Mouse (Mus musculus) left cerebral cortex, postnatal 36 days (tissue): ENCODE results near the gene Tnk1. TPM values are rescaled to one million over a fixed set of nuclear protein-coding genes. Genes with fewer than 3 reads are reported as not detected.

Experiments
- DNase-seq, 2 experiments: peaks; one replicate each; pipeline ENCODE4 v3.0.0; 2021 to 2022; ENCODE audit warnings: low spot score in 2 of 2, mixed read lengths in 1 of 2
- intact Hi-C: fragments of 180-260 bp; cut with DNase I; formaldehyde crosslinking; loops from one replicate; pipeline ENCODE4 v1.15.1; 2025
- microRNA-seq: library from miRNA; unstranded; fragments of <30 nt; microRNA quantifications from one replicate; pipeline ENCODE4 v1.2.0, GENCODE M21; 2022
- total RNA-seq, 2 experiments: library from RNA; stranded (reverse); gene quantifications; 2 replicates each; pipeline ENCODE4 v1.2.3; 2021

Gene Tnk1
- total RNA-seq, 2 experiments from 2014 or later = not detected

DNA sequence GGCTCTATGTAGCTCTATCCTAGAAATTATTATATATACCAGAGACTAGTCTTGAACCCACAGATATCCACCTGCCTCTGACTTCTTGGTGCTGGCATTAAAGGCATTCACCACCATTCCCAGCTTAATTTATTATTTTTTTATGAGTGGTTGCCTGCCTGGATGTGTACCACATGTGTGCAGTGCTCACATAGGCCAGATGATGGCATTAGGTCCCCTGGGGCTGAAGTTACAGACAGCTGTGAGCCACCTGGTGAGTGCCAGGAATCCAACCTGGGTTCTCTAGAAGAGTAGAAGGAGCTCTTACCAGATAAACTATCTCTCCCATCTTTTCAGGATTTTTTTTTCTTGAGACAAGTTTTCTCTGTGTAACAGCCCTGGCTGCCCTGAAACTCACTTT is 48.2 kb downstream of the Tnk1 start:
- DNase-seq = no peak
- intact Hi-C loops = no loop called here

DNA sequence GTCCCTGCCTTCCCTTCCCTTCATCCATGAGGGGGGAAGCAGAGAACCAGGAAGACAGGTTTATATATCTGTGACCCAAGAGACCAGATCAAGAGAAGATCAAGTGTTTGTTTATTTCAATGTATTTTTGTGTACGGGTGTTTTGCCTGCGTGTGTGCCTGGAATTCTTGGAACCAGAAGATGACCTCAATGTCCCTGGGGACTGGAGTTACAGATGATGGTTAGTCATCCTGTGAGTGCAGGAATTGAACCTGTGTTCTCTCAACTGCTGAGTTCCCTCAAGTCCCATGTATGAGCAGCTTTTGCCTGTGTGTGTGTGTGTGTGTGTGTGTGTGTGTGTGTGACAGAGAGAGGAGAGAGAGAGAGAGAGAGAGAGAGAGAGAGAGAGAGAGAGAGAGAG is 50.9 kb downstream of the Tnk1 start:
- DNase-seq = no peak
- intact Hi-C loops = no loop called here

- intact Hi-C loops = no loop called here
- DNase-seq = no peak
Observed at GRCm38 (mm10) chr11:69806378-69806777, 52.2 kb downstream of the Tnk1 start.

- DNase-seq = no peak
- intact Hi-C loops = loop anchor here (5.0 kb wide), 1 partner anchor 72 kb away; the partner anchor contains the start of gene Tmem95
Observed at GRCm38 (mm10) chr11:69804972-69805909, 53.3 kb downstream of the Tnk1 start, which contains the start of gene Tmem102. TSS of gene Tmem102 (minus strand) at chr11:69805624.

DNA sequence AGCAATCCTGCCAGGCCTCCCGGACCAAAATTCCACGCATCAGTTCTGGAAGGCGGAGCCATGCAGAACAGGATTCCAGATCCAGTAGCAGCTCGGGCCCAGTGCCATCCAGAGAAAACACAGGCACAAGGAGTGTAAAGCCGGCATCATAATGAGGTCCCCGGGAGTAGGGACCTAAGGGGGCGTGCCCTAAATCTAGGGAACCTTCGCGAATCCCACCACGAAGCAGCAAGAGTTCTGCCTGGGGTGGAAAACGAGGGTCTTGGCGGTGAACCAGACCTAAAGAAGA is 53.9 kb downstream of the Tnk1 start:
- no peak for DNase-seq
- intact Hi-C loops = loop anchor here (5.0 kb wide), 1 partner anchor 73 kb away; the partner anchor contains the start of gene Tmem95

- DNase-seq = peak; percentile 71
- intact Hi-C loops = loop anchor here (1.0 to 5.0 kb wide), 3 partner anchors 33 to 73 kb away; partner anchors contain the start of genes Nlgn2 and Tmem95
Observed at GRCm38 (mm10) chr11:69803786-69804651, 54.5 kb downstream of the Tnk1 start.

DNA sequence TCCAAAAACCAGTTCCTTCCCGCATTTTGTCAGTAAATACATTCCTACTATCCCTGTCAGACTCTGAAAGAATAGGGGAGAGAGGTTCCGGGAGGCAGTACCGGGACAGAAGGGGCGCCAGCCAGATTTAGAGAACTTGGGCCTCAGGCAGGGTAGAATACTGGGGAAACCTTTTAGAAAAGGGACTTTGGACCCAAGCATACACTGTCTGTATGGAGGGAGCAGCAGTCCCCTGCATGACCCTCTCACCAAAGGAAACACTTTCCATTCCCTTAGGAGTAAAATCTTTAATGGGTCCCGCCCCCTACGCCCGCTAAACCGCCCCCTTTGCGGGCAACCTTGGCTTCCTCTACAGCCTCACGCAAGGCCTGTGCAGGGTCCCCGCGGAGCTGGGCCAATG is 55.2 kb downstream of the Tnk1 start:
- no peak for DNase-seq
- intact Hi-C loops = loop anchor here (1.0 to 5.0 kb wide), 3 partner anchors 33 to 74 kb away; partner anchors contain the start of genes Nlgn2 and Tmem95

- DNase-seq = peak; percentile 72 to 73
- intact Hi-C loops = loop anchor here (1.0 to 5.0 kb wide), 3 partner anchors 34 to 75 kb away; partner anchors contain the start of genes Nlgn2 and Tmem95
Observed at GRCm38 (mm10) chr11:69802648-69803105, 55.9 kb downstream of the Tnk1 start.

DNA sequence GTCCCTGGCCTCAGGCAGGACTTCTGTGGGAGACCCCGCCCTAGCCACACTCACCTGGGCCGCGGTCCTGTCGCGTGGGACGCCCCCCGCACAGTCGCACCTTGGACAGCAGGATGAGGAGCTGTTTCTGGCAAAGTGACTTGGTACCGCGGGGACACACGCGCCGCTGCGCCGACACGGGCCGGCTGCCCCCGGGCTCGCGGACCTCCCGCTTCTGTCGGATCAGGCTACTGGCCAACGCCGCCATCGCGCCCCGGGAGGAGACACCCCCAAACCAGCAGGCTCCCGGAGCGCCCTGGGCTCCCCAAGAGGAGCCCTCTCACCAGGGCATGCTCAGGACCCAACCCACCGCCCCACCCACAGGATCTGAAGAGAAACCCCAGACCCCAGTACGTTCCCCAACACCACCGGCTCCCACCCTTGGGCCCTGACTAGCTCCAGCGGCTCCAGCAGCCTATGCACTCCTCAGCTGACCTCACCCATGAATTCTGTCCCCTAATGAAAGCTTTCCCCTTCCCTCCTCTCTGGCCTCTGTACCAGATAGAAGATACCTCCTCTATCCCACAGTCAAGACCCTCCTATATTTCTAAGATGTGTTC is 57.1 kb downstream of the Tnk1 start, which contains the start of gene Fgf11:
Fgf11 (minus strand) TSS at position 479 of the 599 bp plus-strand sequence.
- intact Hi-C loops = loop anchor here (5.0 kb wide), 1 partner anchor 76 kb away; the partner anchor contains the start of gene Tmem95
- no peak for DNase-seq

Small RNAs within 50 kb of the gene (microRNA-seq; reads per million reads assigned to microRNA genes)
- gene Mir6924 = not detected

Other genes with a start within 250 kb of the Tnk1 start
- not detected for gene Shbg, start 240.8 kb downstream of the Tnk1 start, total RNA-seq
- gene Sat2, start 236.7 kb downstream of the Tnk1 start, total RNA-seq = 10 to 100 TPM in 1 of 2 experiments, 1 to 10 TPM in 1; 9.5 to 11.2 TPM
- 100 to 1,000 TPM; 117 to 149 TPM for gene Fxr2, start 225.7 kb downstream of the Tnk1 start, total RNA-seq
- gene Sox15, start 203.4 kb downstream of the Tnk1 start, total RNA-seq = under 1 TPM in 1 of 2 experiments, not detected in 1; 0.39 TPM
- gene Mpdu1, start 196.1 kb downstream of the Tnk1 start, total RNA-seq = 10 to 100 TPM; 59.8 to 62.3 TPM
- gene Cd68, start 192.6 kb downstream of the Tnk1 start, total RNA-seq = 10 to 100 TPM; 14.9 to 15.1 TPM
- gene Eif4a1, start 186.3 kb downstream of the Tnk1 start, total RNA-seq = 100 to 1,000 TPM; 276 to 285 TPM
- 100 to 1,000 TPM in 1 of 2 experiments, 10 to 100 TPM in 1; 84.3 to 114 TPM for gene Senp3, start 176.6 kb downstream of the Tnk1 start, total RNA-seq
- gene Tnfsf13, start 172.9 kb downstream of the Tnk1 start, total RNA-seq = 1 to 10 TPM; 2.3 to 2.6 TPM
- 10 to 100 TPM in 1 of 2 experiments, 1 to 10 TPM in 1; 7.2 to 12.3 TPM for gene Tnfsf12, start 162.9 kb downstream of the Tnk1 start, total RNA-seq
- gene Tnfsfm13, start 162.6 kb downstream of the Tnk1 start, total RNA-seq = 1 to 10 TPM; 1.7 to 3.0 TPM
- 10 to 100 TPM; 53.5 to 59.7 TPM for gene Polr2a, start 100.1 kb downstream of the Tnk1 start, total RNA-seq
- not detected for gene Slc35g3, start 96.8 kb downstream of the Tnk1 start, total RNA-seq
- gene Zbtb4, start 92.8 kb downstream of the Tnk1 start, total RNA-seq = 100 to 1,000 TPM; 122 to 127 TPM
- under 1 TPM; 0.66 to 0.81 TPM for gene Chrnb1, start 62.8 kb downstream of the Tnk1 start, total RNA-seq
- gene Fgf11, start 56.9 kb downstream of the Tnk1 start, total RNA-seq = 10 to 100 TPM; 14.1 to 18.7 TPM
- not detected for gene Tmem102, start 53.1 kb downstream of the Tnk1 start, total RNA-seq
- gene Gm39566, start 43.4 kb downstream of the Tnk1 start, total RNA-seq = not detected
- gene Spem2, start 40.3 kb downstream of the Tnk1 start, total RNA-seq = not detected
- under 1 TPM; 0.52 TPM for gene Spem1, start 36.5 kb downstream of the Tnk1 start, total RNA-seq
- gene Nlgn2, start 20.9 kb downstream of the Tnk1 start, total RNA-seq = 100 to 1,000 TPM; 239 to 241 TPM
- 100 to 1,000 TPM; 111 to 130 TPM for gene Tmem256, start 20.2 kb downstream of the Tnk1 start, total RNA-seq
- gene Plscr3, start 12.4 kb downstream of the Tnk1 start, total RNA-seq = 10 to 100 TPM; 18.4 to 18.7 TPM
- gene Tmem95, start 19.3 kb upstream of the Tnk1 start, total RNA-seq = not detected
- 1 to 10 TPM in 1 of 2 experiments, under 1 TPM in 1; 0.93 to 1.3 TPM for gene Kctd11, start 22.7 kb upstream of the Tnk1 start, total RNA-seq
- under 1 TPM in 1 of 2 experiments, not detected in 1; 0.27 TPM for gene Acap1, start 36.8 kb upstream of the Tnk1 start, total RNA-seq
- gene 2810408A11Rik, start 42.3 kb upstream of the Tnk1 start, total RNA-seq = under 1 TPM in 1 of 2 experiments, not detected in 1; 0.64 TPM
- 100 to 1,000 TPM; 114 to 121 TPM for gene Neurl4, start 42.3 kb upstream of the Tnk1 start, total RNA-seq
- 10 to 100 TPM; 25.9 to 32.4 TPM for gene Gps2, start 55.2 kb upstream of the Tnk1 start, total RNA-seq
- gene Eif5a, start 63.2 kb upstream of the Tnk1 start, total RNA-seq = 100 to 1,000 TPM; 406 to 453 TPM
- 10 to 100 TPM in 1 of 2 experiments, 1 to 10 TPM in 1; 4.6 to 14.7 TPM for gene Ybx2, start 77.1 kb upstream of the Tnk1 start, total RNA-seq
- 1 to 10 TPM; 3.6 to 4.4 TPM for gene Slc2a4, start 89.5 kb upstream of the Tnk1 start, total RNA-seq
- not detected for gene Cldn7, start 106.0 kb upstream of the Tnk1 start, total RNA-seq
- 100 to 1,000 TPM; 112 to 128 TPM for gene Ctdnep1, start 122.4 kb upstream of the Tnk1 start, total RNA-seq
- gene Elp5, start 123.8 kb upstream of the Tnk1 start, total RNA-seq = 10 to 100 TPM; 79.2 to 88.5 TPM
- gene Gabarap, start 132.4 kb upstream of the Tnk1 start, total RNA-seq = 100 to 1,000 TPM; 199 to 219 TPM
- gene Phf23, start 137.0 kb upstream of the Tnk1 start, total RNA-seq = 10 to 100 TPM; 41.3 to 46.1 TPM
- gene Dvl2, start 141.9 kb upstream of the Tnk1 start, total RNA-seq = 10 to 100 TPM; 25.4 to 36.0 TPM
- gene Acadvl, start 156.7 kb upstream of the Tnk1 start, total RNA-seq = 10 to 100 TPM; 54.3 to 58.5 TPM
- gene Dlg4, start 158.2 kb upstream of the Tnk1 start, total RNA-seq = 100 to 1,000 TPM; 867 to 894 TPM
- 1 to 10 TPM in 1 of 2 experiments, under 1 TPM in 1; 0.99 to 1.1 TPM for gene Asgr1, start 195.4 kb upstream of the Tnk1 start, total RNA-seq
- not detected for gene Asgr2, start 233.9 kb upstream of the Tnk1 start, total RNA-seq